Mouse (Mus musculus): ENCODE measurements at regions not wholly inside any gene's neighbourhood (a gene's known extent, or its start where the extent isn't known, plus 50 kb on each side); places are given as distances from the start of the nearest gene placed in this dataset.

- Histone ChIP-seq H3K4me3 (replicated peaks) (no peak overlapping the region), H3K9ac (no peak overlapping the region), H3K27ac (no peak overlapping the region), H3K36me3 (no peaks in the 10 kb centered on the region), H3K27me3 (replicated peaks) (no peaks in the 10 kb centered on the region), H3K9me3 (no peaks in the 10 kb centered on the region), H3K4me2 (no peak overlapping the region), H3K4me1 (no peaks in the 10 kb centered on the region)
- no peak for ATAC-seq (ENCODE audit: insufficient read depth, low FRiP score, low read depth)
- WGBS, result 84% methylated on average over 7 of the region's 7 CpGs
Measured at GRCm38 (mm10) chr16:87224024-87224423, 130.0 kb upstream of the N6amt1 start.

- Histone ChIP-seq H3K27ac (no peak overlapping the region), H3K4me1 (no peaks in the 10 kb centered on the region), H3K9me3 (no peaks in the 10 kb centered on the region), H3K4me2 (no peak overlapping the region), H3K27me3 (replicated peaks) (no peaks in the 10 kb centered on the region), H3K9ac (no peak overlapping the region), H3K36me3 (no peaks in the 10 kb centered on the region), H3K4me3 (replicated peaks) (no peak overlapping the region)
- WGBS, result 91% methylated on average over 5 of the region's 5 CpGs
- ATAC-seq (ENCODE audit: insufficient read depth, low FRiP score, low read depth), result no peak
Measured at GRCm38 (mm10) chr16:87220611-87221010, 133.4 kb upstream of the N6amt1 start.

- Histone ChIP-seq H3K9me3 (no peaks in the 10 kb centered on the region), H3K4me1 (no peaks in the 10 kb centered on the region), H3K9ac (no peak overlapping the region), H3K27me3 (replicated peaks) (no peaks in the 10 kb centered on the region), H3K4me3 (replicated peaks) (no peak overlapping the region), H3K27ac (no peak overlapping the region), H3K36me3 (no peaks in the 10 kb centered on the region), H3K4me2 (no peak overlapping the region)
- 58% methylated on average over 4 of the region's 4 CpGs for WGBS
- ATAC-seq (ENCODE audit: insufficient read depth, low FRiP score, low read depth), result no peak
Measured at GRCm38 (mm10) chr16:87220201-87220600, 133.8 kb upstream of the N6amt1 start.

DNA sequence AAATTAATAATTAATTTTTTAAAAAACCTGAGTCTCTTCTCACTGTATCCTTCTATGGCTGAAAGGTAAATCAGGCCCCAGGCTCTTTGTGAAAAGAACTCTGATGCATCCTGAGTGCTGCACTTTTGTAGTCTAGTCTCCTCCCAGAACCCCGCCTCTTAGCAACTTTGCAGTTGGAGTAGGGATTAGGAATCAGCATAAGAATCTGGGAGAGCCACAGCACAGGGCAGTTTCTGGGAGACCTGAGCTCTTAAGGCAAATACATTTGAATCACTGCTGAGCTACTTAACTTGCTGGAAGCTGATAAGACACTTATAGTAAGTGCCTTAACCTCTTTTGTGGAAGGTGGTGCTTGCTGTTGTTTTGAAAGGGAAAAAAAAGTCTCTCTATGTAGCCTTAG lies 146.1 kb upstream of the N6amt1 start:
- no peak overlapping the region for H3K27ac ChIP-seq
- no peaks in the 10 kb centered on the region for H3K4me1 ChIP-seq
- H3K27me3 ChIP-seq (replicated peaks), result no peaks in the 10 kb centered on the region
- no peak overlapping the region for H3K4me3 ChIP-seq (replicated peaks)
- H3K36me3 ChIP-seq, result no peaks in the 10 kb centered on the region
- ATAC-seq (ENCODE audit: insufficient read depth, low FRiP score, low read depth), result no peak
- no peak overlapping the region for H3K4me2 ChIP-seq
- WGBS, result 56% methylated on average over 1 of the region's 1 CpGs
- no peaks in the 10 kb centered on the region for H3K9me3 ChIP-seq
- H3K9ac ChIP-seq, result no peak overlapping the region

GRCm38 (mm10) chr16:87190471-87190870 lies 163.5 kb upstream of the N6amt1 start:
- Histone ChIP-seq H3K4me2 (no peak overlapping the region), H3K9ac (no peak overlapping the region), H3K27me3 (replicated peaks) (no peaks in the 10 kb centered on the region), H3K9me3 (no peaks in the 10 kb centered on the region), H3K4me1 (no peaks in the 10 kb centered on the region), H3K27ac (no peak overlapping the region), H3K4me3 (replicated peaks) (no peak overlapping the region), H3K36me3 (no peaks in the 10 kb centered on the region)
- no peak for ATAC-seq (ENCODE audit: insufficient read depth, low FRiP score, low read depth)
- WGBS, result 82% methylated on average over 4 of the region's 4 CpGs

DNA sequence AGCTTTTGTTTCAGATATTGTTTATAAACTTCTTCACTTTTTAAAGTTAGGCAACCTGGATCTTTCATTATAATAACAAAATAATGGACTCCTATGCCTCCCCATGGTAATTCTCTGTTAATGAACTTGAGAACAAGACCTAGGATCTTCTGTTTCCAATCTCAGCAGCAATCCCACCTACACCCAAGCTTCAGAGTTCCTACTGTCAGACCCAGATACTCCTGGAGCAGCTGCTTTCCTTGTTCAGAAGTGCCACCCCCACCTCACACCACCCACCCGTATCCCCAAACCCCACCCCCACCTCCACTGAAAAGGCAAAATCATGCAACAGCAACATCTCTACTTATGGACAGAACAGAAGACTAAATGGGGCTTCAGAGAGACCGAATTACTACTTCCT lies 165.2 kb upstream of the N6amt1 start:
- ATAC-seq (ENCODE audit: insufficient read depth, low FRiP score, low read depth), result no peak
- H3K27ac ChIP-seq, result no peak overlapping the region
- no peak overlapping the region for H3K4me3 ChIP-seq (replicated peaks)
- no peaks in the 10 kb centered on the region for H3K4me1 ChIP-seq
- WGBS, result 77% methylated on average over 2 of the region's 2 CpGs
- H3K9ac ChIP-seq, result no peak overlapping the region
- H3K27me3 ChIP-seq (replicated peaks), result no peaks in the 10 kb centered on the region
- no peaks in the 10 kb centered on the region for H3K9me3 ChIP-seq
- H3K4me2 ChIP-seq, result no peak overlapping the region
- no peaks in the 10 kb centered on the region for H3K36me3 ChIP-seq

GRCm38 (mm10) chr16:87172395-87172794 lies 181.6 kb upstream of the N6amt1 start:
- Histone ChIP-seq H3K4me3 (replicated peaks) (no peak overlapping the region), H3K27me3 (replicated peaks) (no peaks in the 10 kb centered on the region), H3K9ac (no peak overlapping the region), H3K9me3 (no peaks in the 10 kb centered on the region), H3K36me3 (no peaks in the 10 kb centered on the region), H3K4me2 (no peak overlapping the region), H3K27ac (no peak overlapping the region), H3K4me1 (no peaks in the 10 kb centered on the region)
- 76% methylated on average over 4 of the region's 4 CpGs for WGBS
- ATAC-seq (ENCODE audit: insufficient read depth, low FRiP score, low read depth), result no peak

DNA sequence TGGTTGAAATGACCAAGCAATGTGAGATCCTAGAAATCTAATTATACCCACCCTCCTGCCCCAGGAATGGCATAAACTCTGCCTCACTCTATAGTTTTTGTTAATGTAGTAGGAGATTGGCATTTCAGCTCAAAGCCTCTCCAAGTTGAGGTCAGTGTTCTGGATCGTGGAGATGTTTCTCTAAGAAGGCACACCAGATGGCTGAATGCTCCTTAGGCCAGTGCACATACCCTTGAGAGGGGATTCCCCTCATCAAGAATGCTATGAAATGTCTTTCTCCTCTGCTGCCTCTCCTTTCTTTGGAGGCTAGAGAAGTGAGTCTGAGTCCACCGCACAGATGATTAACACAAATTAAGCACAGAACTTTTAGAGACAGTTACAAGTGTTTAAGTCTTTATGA lies 214.7 kb upstream of the N6amt1 start:
- Histone ChIP-seq H3K4me1 (no peaks in the 10 kb centered on the region), H3K27ac (no peak overlapping the region), H3K4me2 (no peak overlapping the region), H3K9me3 (no peaks in the 10 kb centered on the region), H3K27me3 (replicated peaks) (no peaks in the 10 kb centered on the region), H3K36me3 (no peaks in the 10 kb centered on the region), H3K9ac (no peak overlapping the region), H3K4me3 (replicated peaks) (no peak overlapping the region)
- WGBS, result 61% methylated on average over 2 of the region's 2 CpGs
- ATAC-seq (ENCODE audit: insufficient read depth, low FRiP score, low read depth), result no peak

- Histone ChIP-seq H3K27me3 (replicated peaks) (no peaks in the 10 kb centered on the region), H3K36me3 (no peaks in the 10 kb centered on the region), H3K9me3 (no peaks in the 10 kb centered on the region), H3K9ac (no peak overlapping the region), H3K27ac (no peak overlapping the region), H3K4me1 (no peaks in the 10 kb centered on the region), H3K4me2 (no peak overlapping the region), H3K4me3 (replicated peaks) (no peak overlapping the region)
- no peak for ATAC-seq (ENCODE audit: insufficient read depth, low FRiP score, low read depth)
- 79% methylated on average over 1 of the region's 1 CpGs for WGBS
Measured at GRCm38 (mm10) chr16:87136503-87136902, 217.5 kb upstream of the N6amt1 start.

- ATAC-seq (ENCODE audit: insufficient read depth, low FRiP score, low read depth), result no peak
- no peak overlapping the region for H3K9ac ChIP-seq
- H3K27ac ChIP-seq, result no peak overlapping the region
- H3K9me3 ChIP-seq, result no peaks in the 10 kb centered on the region
- H3K4me1 ChIP-seq, result no peaks in the 10 kb centered on the region
- H3K36me3 ChIP-seq, result no peaks in the 10 kb centered on the region
- no peak overlapping the region for H3K4me3 ChIP-seq (replicated peaks)
- no peak overlapping the region for H3K4me2 ChIP-seq
- H3K27me3 ChIP-seq (replicated peaks), result no peaks in the 10 kb centered on the region
Measured at GRCm38 (mm10) chr16:87134452-87134851, 219.5 kb upstream of the N6amt1 start.

DNA sequence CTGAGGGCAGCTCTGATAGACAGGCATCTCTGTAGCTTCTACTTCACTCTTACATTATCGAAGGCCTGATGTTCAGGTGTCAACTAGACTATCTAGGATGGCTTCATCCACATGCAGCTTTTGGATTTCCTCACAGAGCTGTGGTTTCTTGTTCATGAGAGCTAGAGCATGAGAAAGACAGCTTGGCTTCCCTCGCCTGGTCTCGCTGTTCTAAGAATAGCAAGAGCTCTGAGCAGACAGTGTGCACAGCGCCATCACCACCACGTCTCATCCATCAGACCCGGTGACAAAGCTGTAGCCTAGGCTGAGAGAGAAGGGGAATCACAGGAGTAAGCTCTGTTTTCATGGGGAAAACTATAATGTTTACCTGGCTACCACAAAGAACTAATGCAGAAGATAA lies 220.1 kb upstream of the N6amt1 start:
- 76% methylated on average over 6 of the region's 6 CpGs for WGBS

GRCm38 (mm10) chr16:87132082-87132481 lies 221.9 kb upstream of the N6amt1 start:
- H3K9ac ChIP-seq, result no peak overlapping the region
- no peaks in the 10 kb centered on the region for H3K4me1 ChIP-seq
- ATAC-seq (ENCODE audit: insufficient read depth, low FRiP score, low read depth), result no peak
- no peak overlapping the region for H3K4me3 ChIP-seq (replicated peaks)
- no peak overlapping the region for H3K27ac ChIP-seq
- H3K9me3 ChIP-seq, result no peaks in the 10 kb centered on the region
- no peaks in the 10 kb centered on the region for H3K27me3 ChIP-seq (replicated peaks)
- H3K36me3 ChIP-seq, result no peaks in the 10 kb centered on the region
- H3K4me2 ChIP-seq, result no peak overlapping the region
- 69% methylated on average over 4 of the region's 4 CpGs for WGBS

More for the DNA sequence above, 220.1 kb upstream of the N6amt1 start:
- ATAC-seq (ENCODE audit: insufficient read depth, low FRiP score, low read depth), result no peak
- no peaks in the 10 kb centered on the region for H3K9me3 ChIP-seq
- H3K9ac ChIP-seq, result no peak overlapping the region
- no peaks in the 10 kb centered on the region for H3K36me3 ChIP-seq
- no peak overlapping the region for H3K27ac ChIP-seq
- no peak overlapping the region for H3K4me3 ChIP-seq (replicated peaks)
- no peaks in the 10 kb centered on the region for H3K4me1 ChIP-seq
- H3K4me2 ChIP-seq, result no peak overlapping the region
- H3K27me3 ChIP-seq (replicated peaks), result no peaks in the 10 kb centered on the region

- H3K9me3 ChIP-seq, result no peaks in the 10 kb centered on the region
- no peak overlapping the region for H3K9ac ChIP-seq
- no peak overlapping the region for H3K4me3 ChIP-seq (replicated peaks)
- no peaks in the 10 kb centered on the region for H3K4me1 ChIP-seq
- H3K4me2 ChIP-seq, result no peak overlapping the region
- 59% methylated on average over 12 of the region's 12 CpGs for WGBS
- H3K27ac ChIP-seq, result no peak overlapping the region
- H3K36me3 ChIP-seq, result no peaks in the 10 kb centered on the region
- ATAC-seq (ENCODE audit: insufficient read depth, low FRiP score, low read depth), result no peak
- H3K27me3 ChIP-seq (replicated peaks), result no peaks in the 10 kb centered on the region
Measured at GRCm38 (mm10) chr16:87130733-87131640, 223.0 kb upstream of the N6amt1 start.

All from stomach, embryonic 15.5 days (tissue).